Mouse (Mus musculus) kidney, embryonic 15.5 days (tissue): ENCODE data around the gene Smox. TPM values are rescaled to one million over a fixed set of nuclear protein-coding genes. Genes with fewer than 3 reads are reported as not detected.

ENCODE experiments used
- ATAC-seq: fragments of 200-750 bp; cut with Nextera tagmentation; replicated peaks from 2 replicates; pipeline ENCODE4 v1.8.0; 2017; ENCODE audit warnings: moderate TSS enrichment; ENCODE audit not compliant: low FRiP score
- H3K27ac ChIP-seq: fragments of 300-500 bp; sonication (generic); 2 replicates; pipeline ENCODE4 v1.5.1; 2015; ENCODE audit warnings: mild to moderate bottlenecking, inconsistent platforms
- H3K27me3 ChIP-seq: fragments of 300-500 bp; sonication (generic); 2 replicates; pipeline ENCODE4 v1.6.1; 2015; ENCODE audit warnings: inconsistent platforms
- H3K36me3 ChIP-seq: fragments of 300-500 bp; sonication (generic); 2 replicates; pipeline ENCODE4 v1.6.1; 2015; ENCODE audit warnings: inconsistent platforms
- H3K4me1 ChIP-seq: fragments of 300-500 bp; sonication (generic); 2 replicates; pipeline ENCODE4 v1.6.1; 2015; ENCODE audit warnings: inconsistent platforms
- H3K4me2 ChIP-seq: fragments of 300-500 bp; sonication (generic); 2 replicates; pipeline ENCODE4 v1.6.1; 2015; ENCODE audit warnings: moderate library complexity, mild to moderate bottlenecking, inconsistent platforms
- H3K4me3 ChIP-seq: fragments of 300-500 bp; sonication (generic); replicated peaks from 2 replicates; pipeline ENCODE4 v1.5.1; 2015; ENCODE audit warnings: mild to moderate bottlenecking, inconsistent platforms
- H3K9ac ChIP-seq: fragments of 300-500 bp; sonication (generic); 2 replicates; pipeline ENCODE4 v1.6.1; 2015; ENCODE audit warnings: mild to moderate bottlenecking, inconsistent platforms
- H3K9me3 ChIP-seq: fragments of 300-500 bp; sonication (generic); replicated peaks from 2 replicates; pipeline ENCODE4 v1.6.1; 2016; ENCODE audit warnings: inconsistent platforms
- WGBS: fragments of 180-500 bp; shearing (Covaris S2); methylation state at CpG from one replicate; pipeline ENCODE4 v1.1.7; 2015; ENCODE audit warnings: mixed read lengths; 5-methylcytosine and 5-hydroxymethylcytosine counted together
- polyA plus RNA-seq: library from polyadenylated mRNA; unstranded; fragments of >200 nt; fragmentation: Nextera tagmentation; extraction: Ambion mirVana; gene quantifications from 2 replicates; pipeline ENCODE4 v1.2.1, GENCODE M21; 2015

Gene Smox
- polyA plus RNA-seq, 1 experiment from 2014 or later, result 41.3 TPM

GRCm38 (mm10) chr2:131562586-131563122 is 71.4 kb downstream of the Smox start:
- H3K9me3 ChIP-seq, result no peaks in the 10 kb centered on the region
- H3K36me3 ChIP-seq, result no peaks in the 10 kb centered on the region
- H3K27me3 ChIP-seq, result peaks cover 75% of the 10 kb centered on the region
- ATAC-seq, result peak; percentile 89
- no peak overlapping the region for H3K27ac ChIP-seq
- peak overlapping the region; percentile 27; the same call in 1 of the 2 replicates for H3K9ac ChIP-seq
- peak overlapping the region; percentile 51 for H3K4me3 ChIP-seq
- peak overlapping the region; percentile 84 for H3K4me2 ChIP-seq
- under 1% methylated on average over 21 of the region's 30 CpGs for WGBS
- H3K4me1 ChIP-seq, result peaks cover 25% of the 10 kb centered on the region

Other genes starting within 250 kb of the Smox start
- gene Pank2, start 229.0 kb upstream of the Smox start, polyA plus RNA-seq, result 38.3 and 39.0 TPM in 2 replicates
- 3.9 and 4.0 TPM in 2 replicates for gene Rnf24, start 138.6 kb upstream of the Smox start, polyA plus RNA-seq
- gene Adra1d, start 70.8 kb downstream of the Smox start, polyA plus RNA-seq, result 2.0 and 2.2 TPM in 2 replicates